Mouse (Mus musculus) T-helper 1 cell (primary cell): ENCODE data around the gene Arhgdib.
"Not testable (repeated sequence)": the region's sequence is repeated elsewhere in the genome, so short reads cannot be mapped to it uniquely, and the experiment has no call there.

Source experiments
- in situ Hi-C: fragments of 300-600 bp; cut with MboI, MseI; formaldehyde crosslinking; loops from one replicate; pipeline ENCODE4 v1.15.1; 2025; ENCODE audit warnings: high pct_unique_total_duplicates

The Arhgdib gene

DNA sequence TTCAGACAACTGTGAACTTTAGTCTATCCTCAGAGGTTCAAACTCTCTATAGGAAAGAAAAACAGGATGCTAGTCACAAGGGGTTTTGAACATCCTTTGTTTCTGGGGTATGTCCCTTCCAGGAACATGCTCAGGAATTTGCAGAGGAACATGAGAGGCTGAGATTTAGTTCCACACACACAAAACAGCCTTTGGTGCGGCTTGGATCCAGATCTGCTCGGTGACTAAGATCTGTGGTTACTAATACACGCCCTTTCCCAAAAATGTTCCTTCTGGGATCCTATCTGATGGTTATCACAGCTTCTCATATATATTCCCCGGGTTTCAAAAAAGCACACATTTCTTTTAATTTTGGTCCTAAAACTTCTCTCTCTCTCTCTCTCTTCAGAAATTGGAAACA is 43.9 kb downstream of the Arhgdib start:
- in situ Hi-C loops: no loop called here

DNA sequence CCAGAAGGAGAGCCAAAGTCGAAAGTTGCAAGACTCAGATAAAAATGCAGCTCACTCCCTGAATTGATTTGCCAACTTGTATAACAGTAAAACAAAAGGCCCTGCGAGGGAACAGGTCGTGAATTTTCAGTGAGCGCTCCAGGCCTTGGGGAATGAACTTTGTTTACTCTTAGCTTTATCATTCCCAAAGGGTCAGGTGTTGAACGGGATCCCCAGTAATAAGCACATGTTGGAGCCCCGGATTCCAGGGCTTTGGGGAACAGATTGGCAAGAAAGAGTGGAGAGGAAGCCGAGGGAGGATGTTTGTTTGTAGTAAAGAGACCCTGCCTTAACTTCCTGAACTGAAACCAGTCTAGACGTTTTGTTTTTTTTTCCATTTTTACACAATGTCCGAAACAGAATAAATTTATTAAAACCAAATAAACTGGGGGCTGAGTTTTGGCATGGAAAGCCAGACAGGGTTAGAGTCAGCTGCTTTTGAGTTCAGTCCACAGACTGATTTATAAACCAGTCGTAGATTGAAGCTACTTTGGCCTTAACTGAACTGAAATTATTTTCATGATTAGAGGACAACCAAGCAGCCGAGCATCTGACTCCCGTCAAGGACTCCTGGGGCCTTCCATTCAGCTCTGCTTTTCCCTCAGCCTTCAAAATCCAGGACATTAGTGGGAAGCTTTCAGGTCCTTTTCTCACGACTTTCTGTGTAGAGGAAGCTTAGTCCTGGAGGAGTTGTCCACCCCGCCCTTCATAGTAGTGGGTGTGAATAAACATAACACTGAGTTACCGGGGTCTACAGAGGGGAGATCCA is 47.0 kb downstream of the Arhgdib start:
- in situ Hi-C loops: no loop called here

DNA sequence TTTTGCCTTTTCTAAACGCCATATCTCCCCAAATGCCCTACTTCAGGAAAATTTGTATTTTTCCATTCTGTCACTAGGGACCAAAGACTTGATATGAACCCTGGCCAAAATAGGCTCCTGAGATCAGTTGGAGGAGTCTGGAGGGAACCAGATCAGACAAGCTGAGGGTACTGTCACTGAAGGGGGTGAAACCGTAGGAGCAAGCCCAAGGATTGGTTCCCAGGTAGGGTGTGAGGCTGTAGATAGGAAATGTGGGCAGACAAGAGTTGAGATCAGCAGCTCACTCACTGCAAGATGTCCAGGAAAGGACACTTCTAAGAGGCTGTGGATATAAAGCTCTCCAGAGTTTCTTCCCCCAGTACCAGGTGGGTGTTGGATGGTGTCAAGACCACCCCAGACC is 49.7 kb downstream of the Arhgdib start:
- in situ Hi-C loops: no loop called here

DNA sequence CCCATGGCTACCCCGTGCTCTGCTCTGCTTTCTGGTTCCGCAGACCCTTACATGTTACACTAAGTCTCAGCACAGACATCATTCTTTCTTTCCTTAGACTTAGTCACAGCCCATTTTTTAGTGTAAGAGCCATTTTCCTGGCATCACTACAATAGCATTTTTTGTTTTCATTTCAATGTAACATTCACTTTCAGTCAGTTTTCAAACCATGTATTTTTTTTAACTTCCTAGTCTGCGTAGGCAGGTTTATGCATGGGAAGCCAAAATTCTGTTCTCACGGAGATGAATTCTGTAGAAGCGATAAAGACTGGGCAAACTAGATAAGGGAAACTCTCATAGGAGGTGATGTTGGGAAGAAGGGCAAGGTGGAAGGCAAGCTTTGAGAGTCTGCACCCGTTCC is 52.1 kb downstream of the Arhgdib start:
- in situ Hi-C loops: no loop called here

DNA sequence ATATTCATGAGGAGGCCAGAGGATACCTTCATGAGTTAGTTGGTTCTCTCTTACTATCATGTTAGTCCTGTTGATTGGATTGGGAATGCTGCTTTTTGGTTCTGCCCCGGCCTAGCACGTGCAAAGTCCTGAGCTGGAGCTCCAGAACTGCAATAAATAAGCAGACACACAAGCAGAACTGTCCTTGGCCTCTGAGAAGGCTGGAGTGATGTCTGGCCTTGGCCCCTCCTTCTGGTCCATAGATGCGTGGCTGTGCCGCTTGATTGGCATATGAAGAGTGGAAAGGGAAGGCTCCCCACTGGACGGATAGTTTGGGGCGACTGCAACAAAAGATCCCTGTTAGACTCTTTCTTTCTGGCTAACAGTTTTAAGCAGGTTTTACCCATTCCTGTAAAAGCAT is 52.6 kb downstream of the Arhgdib start:
- in situ Hi-C loops: no loop called here

DNA sequence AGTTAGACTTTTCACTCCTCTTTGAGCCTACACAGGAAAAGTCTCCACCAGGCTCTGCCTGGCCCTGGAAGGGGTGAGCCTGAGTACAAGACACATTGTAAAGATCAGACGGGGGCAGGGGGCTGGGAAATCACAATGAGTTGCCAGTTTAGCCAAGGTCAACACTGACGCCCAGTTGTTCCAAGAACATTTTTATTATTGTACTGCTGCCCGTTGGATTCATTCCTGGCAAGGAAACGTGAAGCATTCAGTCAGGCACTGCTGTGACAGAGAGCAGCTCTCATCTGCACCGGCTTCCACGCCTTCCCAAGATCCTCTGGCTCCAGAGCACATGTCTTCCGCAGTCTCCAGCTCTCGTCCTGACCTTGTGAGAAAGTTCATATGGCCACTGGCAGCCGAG is 53.8 kb downstream of the Arhgdib start:
- in situ Hi-C loops: no loop called here

DNA sequence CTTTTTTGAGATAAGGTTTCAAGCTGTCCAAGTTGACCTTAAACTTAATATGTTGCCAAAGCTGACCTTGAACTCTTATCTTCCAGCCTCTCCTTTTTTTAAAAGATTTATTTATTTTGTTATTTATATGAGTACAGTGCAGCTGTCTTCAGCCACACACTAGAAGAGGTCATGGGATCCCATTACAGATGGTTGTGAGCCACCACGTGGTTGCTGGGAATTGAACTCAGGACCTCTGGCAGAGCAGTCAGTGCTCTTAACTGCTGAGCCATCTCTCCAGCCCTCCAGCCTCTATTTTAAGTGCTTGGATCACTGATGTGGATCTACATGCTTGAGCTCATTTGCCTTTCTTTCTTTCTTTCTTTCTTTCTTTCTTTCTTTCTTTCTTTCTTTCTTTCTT is 56.9 kb downstream of the Arhgdib start:
- in situ Hi-C loops: not testable (repeated sequence)

DNA sequence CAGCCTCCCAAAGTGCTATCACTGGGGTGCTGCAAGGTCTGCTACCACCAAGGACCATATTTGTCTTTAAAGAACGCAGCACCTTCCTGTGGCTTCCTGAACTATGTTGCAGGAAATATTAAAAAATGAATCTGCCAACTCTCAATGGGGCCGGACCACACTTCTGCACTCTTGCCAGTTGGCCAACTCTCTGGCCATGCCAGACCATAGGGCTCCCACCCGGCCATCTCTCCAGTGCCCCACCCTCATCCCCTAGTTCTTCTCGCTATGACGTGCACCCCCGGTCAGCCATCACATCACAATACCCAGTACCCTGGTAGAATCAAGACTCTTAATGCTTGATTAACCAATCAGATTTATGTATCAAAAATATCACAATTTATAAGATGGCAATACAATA is 57.7 kb downstream of the Arhgdib start:
- in situ Hi-C loops: no loop called here

DNA sequence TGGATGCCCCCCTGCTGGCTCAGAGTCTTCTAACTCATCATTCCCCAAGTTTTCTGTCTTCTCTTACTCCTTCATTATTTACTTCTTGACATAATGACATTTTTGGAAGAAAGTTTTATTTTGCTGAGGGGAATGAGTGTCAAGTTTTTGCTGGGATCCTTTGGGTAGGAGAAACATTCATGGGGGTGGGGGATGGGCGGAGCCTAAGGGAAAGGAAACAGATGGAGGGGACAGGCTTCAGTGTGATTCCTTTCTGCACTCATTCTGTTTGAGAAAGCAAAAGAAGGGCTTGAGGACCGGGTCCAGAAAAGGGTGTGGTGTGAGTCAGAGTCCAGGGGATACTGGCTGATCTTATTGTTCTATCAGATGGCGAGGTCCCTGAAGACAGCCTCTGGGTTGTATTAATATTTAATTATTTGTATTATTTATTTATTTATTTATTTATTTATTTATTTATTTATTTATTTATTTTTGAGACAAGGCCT is 58.2 kb downstream of the Arhgdib start:
- in situ Hi-C loops: no loop called here

DNA sequence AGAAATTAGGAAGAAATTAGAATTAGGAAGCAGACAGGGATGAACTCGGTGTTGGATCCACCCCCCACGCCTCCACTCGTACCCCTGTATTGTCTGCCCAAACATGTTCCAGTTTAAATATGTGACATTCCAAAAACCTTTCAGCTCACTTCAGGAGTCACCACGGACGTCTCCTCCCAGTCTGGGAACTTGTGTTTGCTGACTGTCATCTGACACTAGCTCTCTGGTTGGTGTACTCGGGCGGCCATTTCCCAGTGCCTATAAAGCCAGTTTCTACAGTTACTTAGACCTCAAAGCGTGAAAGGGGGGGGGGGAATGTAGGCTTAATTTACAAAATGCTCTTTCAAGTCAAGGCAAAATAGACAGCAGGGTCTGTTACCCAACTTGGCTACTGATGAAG is 60.0 kb downstream of the Arhgdib start:
- in situ Hi-C loops: no loop called here

DNA sequence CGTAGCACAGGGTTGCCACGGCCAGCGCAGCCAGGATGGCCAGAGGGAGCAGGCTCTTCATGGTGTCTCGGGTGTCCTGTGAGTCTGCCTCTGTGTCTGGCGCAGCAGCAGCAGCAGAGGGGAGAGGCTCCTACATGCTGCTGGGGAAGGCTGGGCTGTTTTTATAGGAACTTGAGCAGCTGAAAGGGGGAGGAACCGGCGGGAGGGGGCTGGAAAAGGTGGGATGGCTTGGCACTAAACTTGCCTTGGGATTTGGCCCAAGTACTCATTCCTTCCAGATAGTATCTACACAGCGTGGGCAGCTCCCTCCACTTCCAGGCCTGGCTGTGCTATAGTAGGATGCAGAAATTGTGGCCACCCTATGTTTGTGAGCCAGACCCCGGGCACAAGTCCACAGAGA is 66.0 kb downstream of the Arhgdib start, which contains the start of gene Mgp:
Mgp (minus strand) TSS at position 154 of the 400 bp plus-strand sequence.
- in situ Hi-C loops: no loop called here

DNA sequence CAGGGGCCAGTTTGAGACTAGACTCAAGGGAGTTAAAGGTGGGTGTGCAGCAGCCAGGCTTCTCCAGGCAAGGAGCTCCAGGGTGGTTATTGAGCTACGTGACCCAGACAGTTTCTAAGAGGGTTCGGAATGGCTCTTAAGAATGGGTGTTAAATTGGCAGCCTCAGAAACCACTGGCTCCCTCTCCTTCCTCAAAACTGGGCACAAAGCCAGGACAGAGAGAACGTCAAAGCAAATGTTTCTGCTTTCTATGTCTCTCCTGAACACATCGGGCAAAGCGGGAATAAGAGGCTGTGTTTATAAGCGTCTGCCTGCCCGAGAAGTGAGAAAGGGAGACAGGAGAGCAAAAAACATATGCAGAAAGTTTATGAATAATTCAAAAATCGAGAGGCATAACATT is 67.1 kb downstream of the Arhgdib start:
- in situ Hi-C loops: no loop called here
